Mouse (Mus musculus) kidney, postnatal 0 days (tissue): ENCODE measurements around the gene Fgfr2. TPM values are rescaled to one million over a fixed set of nuclear protein-coding genes. Genes with fewer than 3 reads are reported as not detected.

ENCODE experiments used
- ATAC-seq: fragments of 200-750 bp; cut with Nextera tagmentation; replicated peaks from 2 replicates; pipeline ENCODE4 v1.8.0; 2017; ENCODE audit warnings: low read depth, moderate number of reproducible peaks, moderate TSS enrichment, moderate library complexity; ENCODE audit not compliant: low FRiP score
- DNase-seq: peaks from one replicate; pipeline ENCODE4 v3.0.0-alpha.2; 2016; ENCODE audit warnings: low spot score
- H3K27ac ChIP-seq: fragments of 300-500 bp; sonication (generic); 2 replicates; pipeline ENCODE4 v1.5.1; 2014; ENCODE audit warnings: mild to moderate bottlenecking
- H3K27me3 ChIP-seq: fragments of 300-500 bp; sonication (generic); 2 replicates; pipeline ENCODE4 v1.6.1; 2014; ENCODE audit warnings: low read length, mixed read lengths; ENCODE audit not compliant: insufficient read depth
- H3K36me3 ChIP-seq: fragments of 300-500 bp; sonication (generic); 2 replicates; pipeline ENCODE4 v1.6.1; 2014; ENCODE audit warnings: low read length, mixed read lengths; ENCODE audit not compliant: insufficient read depth
- H3K4me1 ChIP-seq: fragments of 300-500 bp; sonication (generic); replicated peaks from 2 replicates; pipeline ENCODE4 v1.6.1; 2014; ENCODE audit warnings: antibody characterized with exemption, low read length, mixed read lengths; ENCODE audit not compliant: insufficient read depth
- H3K4me2 ChIP-seq: fragments of 300-500 bp; sonication (generic); 2 replicates; pipeline ENCODE4 v1.6.1; 2014; ENCODE audit warnings: mild to moderate bottlenecking, low read length, moderate library complexity, mixed read lengths
- H3K4me3 ChIP-seq: fragments of 300-500 bp; sonication (generic); replicated peaks from 2 replicates; pipeline ENCODE4 v1.5.1; 2014; ENCODE audit warnings: low read depth, low read length
- H3K9ac ChIP-seq: fragments of 300-500 bp; sonication (generic); 2 replicates; pipeline ENCODE4 v1.6.1; 2014; ENCODE audit warnings: low read depth, low read length
- H3K9me3 ChIP-seq: fragments of 300-500 bp; sonication (generic); replicated peaks from 2 replicates; pipeline ENCODE4 v1.6.1; 2016; ENCODE audit warnings: low read length, inconsistent platforms, mixed read lengths
- CTCF ChIP-seq: IDR thresholded peaks from 2 replicates; pipeline ENCODE4 v1.5.1; 2016; ENCODE audit warnings: antibody characterized with exemption, low read depth, mild to moderate bottlenecking, moderate library complexity
- WGBS: fragments of 180-500 bp; shearing (Covaris S2); extraction: QIAGEN DNeasy Blood & Tissue Kit; methylation state at CpG from one replicate; pipeline ENCODE4 v1.1.7; 2014; 5-methylcytosine and 5-hydroxymethylcytosine counted together
- polyA plus RNA-seq: library from polyadenylated mRNA; unstranded; fragments of >200 nt; fragmentation: Nextera tagmentation; extraction: Ambion mirVana; gene quantifications from 2 replicates; pipeline ENCODE4 v1.2.1, GENCODE M21; 2015

The Fgfr2 gene
- polyA plus RNA-seq, 1 experiment from 2014 or later, result 79.8 TPM

GRCm38 (mm10) chr7:132386316-132386715, 736.8 kb downstream of the Fgfr2 start:
- 17% methylated on average over 8 of the region's 8 CpGs for WGBS
- no peak for ATAC-seq

GRCm38 (mm10) chr7:132385456-132386130, 737.6 kb downstream of the Fgfr2 start:
- Histone ChIP-seq H3K9me3 (no peaks in the 10 kb centered on the region), H3K9ac (no peak overlapping the region), H3K36me3 (no peaks in the 10 kb centered on the region), H3K4me3 (no peak overlapping the region), H3K4me2 (no peak overlapping the region), H3K27me3 (no peaks in the 10 kb centered on the region), H3K27ac (no peak overlapping the region), H3K4me1 (0 out of 2 replicates have a peak, but pooled peaks cover 10% of the 10 kb centered on the region)
- ATAC-seq, result no peak
- no peak for DNase-seq
- TF ChIP-seq CTCF, result no peak
- WGBS, result 50% methylated on average over 7 of the region's 7 CpGs

More at GRCm38 (mm10) chr7:132386316-132386715, 736.8 kb downstream of the Fgfr2 start:
- H3K4me3 ChIP-seq, result no peak overlapping the region
- no peak overlapping the region for H3K27ac ChIP-seq
- DNase-seq, result no peak
- no peaks in the 10 kb centered on the region for H3K27me3 ChIP-seq
- no peak for TF ChIP-seq CTCF
- H3K9me3 ChIP-seq, result no peaks in the 10 kb centered on the region
- no peaks in the 10 kb centered on the region for H3K36me3 ChIP-seq
- H3K9ac ChIP-seq, result no peak overlapping the region
- no peak overlapping the region for H3K4me2 ChIP-seq
- H3K4me1 ChIP-seq, result 0 out of 2 replicates have a peak, but pooled peaks cover 10% of the 10 kb centered on the region

GRCm38 (mm10) chr7:132384736-132385455, 738.3 kb downstream of the Fgfr2 start:
- no peak for ATAC-seq
- Histone ChIP-seq H3K4me3 (no peak overlapping the region), H3K4me2 (no peak overlapping the region), H3K9ac (no peak overlapping the region), H3K27ac (no peak overlapping the region), H3K27me3 (no peaks in the 10 kb centered on the region), H3K36me3 (no peaks in the 10 kb centered on the region), H3K9me3 (no peaks in the 10 kb centered on the region), H3K4me1 (0 out of 2 replicates have a peak, but pooled peaks cover 10% of the 10 kb centered on the region)
- TF ChIP-seq CTCF, result no peak
- 27% methylated on average over 8 of the region's 8 CpGs for whole genome bisulfite sequencing
- no peak for DNase-seq

- no peak for TF ChIP-seq CTCF
- WGBS, result 40% methylated on average over 1 of the region's 1 CpGs
- H3K4me2 ChIP-seq, result no peak overlapping the region
- ATAC-seq, result no peak
- no peaks in the 10 kb centered on the region for H3K27me3 ChIP-seq
- no peaks in the 10 kb centered on the region for H3K9me3 ChIP-seq
- H3K9ac ChIP-seq, result no peak overlapping the region
- no peak overlapping the region for H3K4me3 ChIP-seq
- 0 out of 2 replicates have a peak, but pooled peaks cover 7% of the 10 kb centered on the region for H3K4me1 ChIP-seq
- H3K27ac ChIP-seq, result no peak overlapping the region
- no peaks in the 10 kb centered on the region for H3K36me3 ChIP-seq
- no peak for DNase-seq
Measured at GRCm38 (mm10) chr7:132380634-132381336, 742.4 kb downstream of the Fgfr2 start.

- H3K4me3 ChIP-seq, result no peak overlapping the region
- no peak for ATAC-seq
- no peaks in the 10 kb centered on the region for H3K36me3 ChIP-seq
- H3K4me2 ChIP-seq, result no peak overlapping the region
- no peak for DNase-seq
- WGBS, result 66% methylated on average over 6 of the region's 6 CpGs
- H3K27me3 ChIP-seq, result no peaks in the 10 kb centered on the region
- no peaks in the 10 kb centered on the region for H3K4me1 ChIP-seq
- no peaks in the 10 kb centered on the region for H3K9me3 ChIP-seq
- H3K9ac ChIP-seq, result no peak overlapping the region
- H3K27ac ChIP-seq, result no peak overlapping the region
- TF ChIP-seq CTCF, result no peak
Measured at GRCm38 (mm10) chr7:132377913-132378312, 745.2 kb downstream of the Fgfr2 start.
